In genomic region chr10:31504134-31504551, GRCm38 (mm10) we compare ENCODE assay signal across 7 mouse cellular contexts. TPM values are rescaled to one million over a fixed set of nuclear protein-coding genes. Genes with fewer than 3 reads are reported as not detected.
DNase-seq lines count a peak whose midpoint lies in the region; TF ChIP-seq lines count a peak whose summit lies in the region.

No protein-coding gene starts in this region.

- WGBS in lung, adult 2 months, result 32% methylated on average over 3 of the region's 3 CpGs

- H3K4me3 ChIP-seq in lung, adult 2 months (replicated peaks; ENCODE audit: extremely low read depth, low read depth, low read length), result no peak overlapping the region

- TF ChIP-seq CTCF in lung, adult 2 months (IDR thresholded peaks at IDR 0.05; ENCODE audit: insufficient read depth, low read length), result no peak

- TF ChIP-seq POLR2A in lung, adult 2 months (IDR thresholded peaks at IDR 0.05; ENCODE audit: borderline replicate concordance, extremely low read depth, low read depth, low read length), result no peak

- DNase-seq in lung, adult 18-20 months, result peak; percentile 9 to 51
- no peak for DNase-seq in lung, adult 2 months
- peak; percentile 79 for DNase-seq in cerebellum, adult 9-10 months
- DNase-seq in heart, adult 8-10 months (ENCODE audit: low spot score), result peak; percentile 11
- DNase-seq in left cerebral cortex, postnatal 25 days (ENCODE audit: low spot score in 2 of 2), result peak; percentile 36 to 69
- peak; percentile 12 for DNase-seq in skeletal muscle tissue, adult 2 months (ENCODE audit: low read depth, low spot score)
- DNase-seq in B cell, adult 2 months, result no peak

- H3K4me1 ChIP-seq in lung, adult 2 months (ENCODE audit: control insufficient read depth, insufficient read depth, low read length), result no peaks in the 10 kb centered on the region

- intact Hi-C loops in left cerebral cortex, postnatal 25 days (cut with DNase I), result no loop called here

RNA-seq across cellular contexts. Expression of gene Tpd52l1, which starts 58.4 kb away (rescaled TPM):
- polyA plus RNA-seq in lung, adult 2 months (2012; rRNA removed), result 1.4 and 1.8 TPM in 2 replicates
- 10 to 100 TPM in 1 of 4 experiments, 1 to 10 TPM in 3; 5.5 to 10.4 (median 9.0) TPM for total RNA-seq in heart, adult 8-10 months (2022)
- 10 to 100 TPM; 19.3 to 22.0 TPM for total RNA-seq in left cerebral cortex, postnatal 25 days (2021)

Comparison
In these comparisons a context has a peak if more than half of its experiments do, and no peak if none do; other contexts are left out.
1. DNase-seq: peak in lung, adult 18-20 months (2 of 2), cerebellum, adult 9-10 months (single experiment), heart, adult 8-10 months (single experiment), left cerebral cortex, postnatal 25 days (2 of 2) and skeletal muscle tissue, adult 2 months (single experiment); none in lung, adult 2 months (single experiment) and B cell, adult 2 months (0 of 2).